22 mouse cellular contexts compared by ENCODE assay signal in the genomic region with DNA sequence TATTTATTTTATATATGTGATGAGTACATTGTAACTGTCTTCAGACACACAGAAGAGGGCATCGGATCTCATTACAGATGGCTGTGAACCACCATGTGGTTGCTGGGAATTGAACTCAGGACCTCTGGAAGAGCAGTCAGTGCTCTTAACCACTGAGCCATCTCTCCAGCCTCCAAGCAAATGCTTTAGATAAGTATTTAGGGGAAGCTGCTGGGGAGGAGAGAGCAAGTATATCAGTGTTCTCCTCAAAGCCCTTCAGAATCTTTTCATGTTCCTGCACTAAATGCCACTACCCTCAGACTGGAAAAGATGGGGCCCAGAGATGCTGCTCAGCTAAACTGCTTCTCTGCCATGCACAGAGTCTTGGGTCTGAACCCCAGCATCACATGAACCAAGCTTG. TPM values are rescaled to one million over a fixed set of nuclear protein-coding genes. Genes with fewer than 3 reads are reported as not detected.
"Had no signal": no experiment of that assay in that cellular context is flagged by ENCODE, and none has a peak within 500 bp of the region (broad histone marks: within the 10 kb centered on the region; RNA-seq: fewer than 3 reads in every experiment).

No protein-coding gene starts in this region.

RNA-seq across cellular contexts. Expression of a gene that starts 3.6 kb away (rescaled TPM):
- total RNA-seq: heart, postnatal 10 days; heart, postnatal 14 days; heart, postnatal 25 days; heart, postnatal 36 days; heart, postnatal 4 days; hematopoietic stem cell, adult 5-6 weeks; hindbrain, postnatal 0 days; layer of hippocampus, adult 18-20 months; layer of hippocampus, adult 2 months; layer of hippocampus, adult 8-10 months; layer of hippocampus, postnatal 10 days; layer of hippocampus, postnatal 14 days; layer of hippocampus, postnatal 25 days; layer of hippocampus, postnatal 36 days; left cerebral cortex, adult 18-20 months; left cerebral cortex, adult 2 months; left cerebral cortex, adult 8-10 months had no signal
- polyA plus RNA-seq: heart, embryonic 12.5 days; heart, embryonic 13.5 days; heart, embryonic 14.5 days; inflammation-experienced regulatory T-cells, adult 6 months; kidney, embryonic 14.5 days had no signal

RNA-seq across cellular contexts. Expression of a gene that starts 39.3 kb away (rescaled TPM):
- polyA plus RNA-seq: inflammation-experienced regulatory T-cells, adult 6 months had no signal

RNA-seq across cellular contexts. Expression of a gene that starts 58.0 kb away (rescaled TPM):
- total RNA-seq: heart, postnatal 10 days; heart, postnatal 25 days; heart, postnatal 36 days; hematopoietic stem cell, adult 5-6 weeks had no signal
- polyA plus RNA-seq: inflammation-experienced regulatory T-cells, adult 6 months had no signal
